In genomic region chr4:125160320-125160950, GRCm38 (mm10) we compare ENCODE assay signal across 8 mouse cellular contexts. TPM values are rescaled to one million over a fixed set of nuclear protein-coding genes. Genes with fewer than 3 reads are reported as not detected.
DNase-seq lines count a peak whose midpoint lies in the region; ATAC-seq and TF ChIP-seq lines count a peak whose summit lies in the region.

No protein-coding gene starts in this region.

- H3K27me3 ChIP-seq in intestine, postnatal 0 days (replicated peaks; ENCODE audit: control insufficient read depth, insufficient read depth, low read length): 0 out of 2 replicates have a peak, but pooled peaks cover 8% of the 10 kb centered on the region
- H3K27me3 ChIP-seq in midbrain, embryonic 13.5 days: no peaks in the 10 kb centered on the region

- no peak overlapping the region for H3K27ac ChIP-seq in intestine, postnatal 0 days (ENCODE audit: low read depth, low read length)
- H3K27ac ChIP-seq in midbrain, embryonic 13.5 days: no peak overlapping the region

- peak; percentile 55 for ATAC-seq in intestine, postnatal 0 days
- ATAC-seq in midbrain, embryonic 13.5 days: peak; percentile 83

- H3K9me3 ChIP-seq in intestine, postnatal 0 days (ENCODE audit: control insufficient read depth): no peaks in the 10 kb centered on the region
- H3K9me3 ChIP-seq in midbrain, embryonic 13.5 days: no peaks in the 10 kb centered on the region

- H3K9ac ChIP-seq in intestine, postnatal 0 days (ENCODE audit: low read depth, low read length): no peak overlapping the region
- no peak overlapping the region for H3K9ac ChIP-seq in midbrain, embryonic 13.5 days (replicated peaks)

- peak; percentile 80 for DNase-seq in adrenal gland, adult 8-10 months
- peak; percentile 90 for DNase-seq in embryo, embryonic 11 days
- peak; percentile 79 to 81 for DNase-seq in gastrocnemius, postnatal 4 days (ENCODE audit: low spot score in 2 of 2)
- DNase-seq in left cerebral cortex, postnatal 25 days (ENCODE audit: low spot score in 2 of 2): peak; percentile 90 to 94
- DNase-seq in skeletal muscle tissue, adult 2 months (ENCODE audit: low read depth, low spot score): peak; percentile 52
- DNase-seq in yolk sac, embryonic 10.5 days (ENCODE audit: low spot score): peak; percentile 66

- 6% methylated on average over 19 of the region's 19 CpGs for WGBS in intestine, postnatal 0 days
- WGBS in midbrain, embryonic 13.5 days: 6% methylated on average over 19 of the region's 19 CpGs

- TF ChIP-seq CTCF in intestine, postnatal 0 days (IDR thresholded peaks at IDR 0.05; ENCODE audit: low read depth): peak; percentile 97

- no peaks in the 10 kb centered on the region for H3K4me1 ChIP-seq in intestine, postnatal 0 days (replicated peaks; ENCODE audit: control insufficient read depth, insufficient read depth, low read length)
- peaks cover 18% of the 10 kb centered on the region for H3K4me1 ChIP-seq in midbrain, embryonic 13.5 days (replicated peaks)

- H3K36me3 ChIP-seq in intestine, postnatal 0 days (ENCODE audit: control insufficient read depth, insufficient read depth): no peaks in the 10 kb centered on the region
- no peaks in the 10 kb centered on the region for H3K36me3 ChIP-seq in midbrain, embryonic 13.5 days

- intact Hi-C loops in left cerebral cortex, postnatal 25 days (cut with DNase I): loop anchor here (2.0 to 10.0 kb wide), 3 partner anchors 324 to 802 kb away; no protein-coding TSS in a partner anchor

- no peak overlapping the region for H3K4me3 ChIP-seq in intestine, postnatal 0 days (ENCODE audit: low read depth, low read length)
- no peak overlapping the region for H3K4me3 ChIP-seq in midbrain, embryonic 13.5 days (replicated peaks)

- H3K4me2 ChIP-seq in intestine, postnatal 0 days (replicated peaks; ENCODE audit: low read depth): peak overlapping the region; percentile 55
- peak overlapping the region; percentile 32 for H3K4me2 ChIP-seq in midbrain, embryonic 13.5 days (replicated peaks)

RNA-seq across cellular contexts. Expression of gene Zc3h12a, which starts 32.8 kb away (rescaled TPM):
- total RNA-seq in adrenal gland, adult 8-10 months (2022): 10 to 100 TPM in 1 of 4 experiments, 1 to 10 TPM in 3; 7.2 to 10.2 (median 8.1) TPM
- total RNA-seq in gastrocnemius, postnatal 4 days (2021): 1 to 10 TPM; 3.0 to 3.9 TPM
- polyA plus RNA-seq in intestine, postnatal 0 days (2015; fragmentation: Nextera tagmentation; extraction: Ambion mirVana): 1.3 and 1.5 TPM in 2 replicates
- 1 to 10 TPM; 1.1 to 1.2 TPM for total RNA-seq in left cerebral cortex, postnatal 25 days (2021)
- polyA plus RNA-seq in midbrain, embryonic 13.5 days (2015; fragmentation: Nextera tagmentation; extraction: Ambion mirVana): 0.06 and 0.31 TPM in 2 replicates
